Mouse (Mus musculus) cortical plate, adult 2 months (tissue): ENCODE results near the gene Dst.

Source experiments
- CTCF ChIP-seq: fragments of 200-500 bp; IDR thresholded peaks from 2 replicates; pipeline ENCODE4 v1.5.1; 2011; ENCODE audit warnings: mild to moderate bottlenecking, control low read depth, low read length; ENCODE audit not compliant: insufficient read depth; ENCODE audit errors: extremely low read depth
- POLR2A ChIP-seq: fragments of 200-500 bp; IDR thresholded peaks from 2 replicates; pipeline ENCODE4 v1.6.1; 2011; ENCODE audit warnings: mild to moderate bottlenecking, low read length, control low read depth; ENCODE audit not compliant: insufficient read depth; ENCODE audit errors: extremely low read depth

GRCm38 (mm10) chr1:34216456-34216855 lies 308.4 kb downstream of the Dst start:
- TF ChIP-seq CTCF: no peak
- TF ChIP-seq POLR2A: no peak
